Mouse (Mus musculus) brain, embryonic 18.5 days (tissue): ENCODE results near the gene Plce1.
A peak's percentile ranks its signal among the peaks of the same experiment; 100 is the strongest.

ENCODE experiments used
- DNase-seq: peaks from one replicate; pipeline ENCODE4 v3.0.0-alpha.2; 2012; ENCODE audit warnings: low read depth, low spot score

The Plce1 gene

GRCm38 (mm10) chr19:38480731-38481621 lies at the start of gene Plce1:
Gene Plce1 (plus strand): TSS chr19:38481109.
- DNase-seq = no peak

- DNase-seq = no peak
These were observed 49.6 kb upstream of the Plce1 start for GRCm38 (mm10) chr19:38431326-38431725.

GRCm38 (mm10) chr19:38432021-38432420 lies 48.9 kb upstream of the Plce1 start:
- DNase-seq = no peak

- no peak for DNase-seq
These were observed 47.5 kb upstream of the Plce1 start for GRCm38 (mm10) chr19:38433381-38433780.

GRCm38 (mm10) chr19:38435221-38435620 lies 45.7 kb upstream of the Plce1 start:
- DNase-seq = no peak

- no peak for DNase-seq
These were observed 39.0 kb upstream of the Plce1 start for GRCm38 (mm10) chr19:38441860-38442259.

- DNase-seq = no peak
These were observed 35.2 kb upstream of the Plce1 start for GRCm38 (mm10) chr19:38445758-38446157.

- DNase-seq = no peak
These were observed 25.7 kb upstream of the Plce1 start for GRCm38 (mm10) chr19:38455228-38455627.

- DNase-seq = no peak
These were observed 21.9 kb upstream of the Plce1 start for GRCm38 (mm10) chr19:38458996-38459395.

GRCm38 (mm10) chr19:38460696-38461095 lies 20.2 kb upstream of the Plce1 start:
- no peak for DNase-seq

- no peak for DNase-seq
These were observed 10.5 kb upstream of the Plce1 start for GRCm38 (mm10) chr19:38470257-38470893.

GRCm38 (mm10) chr19:38475394-38475793 lies 5.5 kb upstream of the Plce1 start:
- DNase-seq = no peak

GRCm38 (mm10) chr19:38478286-38478685 lies 2.6 kb upstream of the Plce1 start:
- DNase-seq = no peak

GRCm38 (mm10) chr19:38478948-38479347 lies 2.0 kb upstream of the Plce1 start:
- peak; percentile 30 for DNase-seq

- DNase-seq = no peak
These were observed 1.4 kb upstream of the Plce1 start for GRCm38 (mm10) chr19:38479473-38479872.

- DNase-seq = no peak
These were observed 671 bp upstream of the Plce1 start for GRCm38 (mm10) chr19:38480156-38480720.

GRCm38 (mm10) chr19:38481906-38482305 lies 997 bp downstream of the Plce1 start:
- no peak for DNase-seq

- no peak for DNase-seq
These were observed 1.7 kb downstream of the Plce1 start for GRCm38 (mm10) chr19:38482406-38483181.

- no peak for DNase-seq
These were observed 5.1 kb downstream of the Plce1 start for GRCm38 (mm10) chr19:38485779-38486555.

GRCm38 (mm10) chr19:38487501-38487900 lies 6.6 kb downstream of the Plce1 start:
- DNase-seq = no peak
